Mouse (Mus musculus) heart, embryonic 15.5 days (tissue): ENCODE results near the gene Spdef. TPM values are rescaled to one million over a fixed set of nuclear protein-coding genes. Genes with fewer than 3 reads are reported as not detected.
A peak's percentile ranks its signal among the peaks of the same experiment; 100 is the strongest.

Source experiments
- ATAC-seq: fragments of 200-750 bp; cut with Nextera tagmentation; replicated peaks from 2 replicates; pipeline ENCODE4 v1.8.0; 2017; ENCODE audit warnings: low read depth, moderate TSS enrichment; ENCODE audit not compliant: insufficient number of reproducible peaks, insufficient read depth, low FRiP score
- H3K27ac ChIP-seq: fragments of 300-500 bp; sonication (generic); 2 replicates; pipeline ENCODE4 v1.5.1; 2015; ENCODE audit warnings: mild to moderate bottlenecking, inconsistent platforms
- H3K27me3 ChIP-seq: fragments of 300-500 bp; sonication (generic); 2 replicates; pipeline ENCODE4 v1.6.1; 2015; ENCODE audit warnings: inconsistent platforms
- H3K36me3 ChIP-seq: fragments of 300-500 bp; sonication (generic); 2 replicates; pipeline ENCODE4 v1.6.1; 2015; ENCODE audit warnings: mild to moderate bottlenecking, inconsistent platforms
- H3K4me1 ChIP-seq: fragments of 300-500 bp; sonication (generic); replicated peaks from 2 replicates; pipeline ENCODE4 v1.6.1; 2015; ENCODE audit warnings: inconsistent platforms
- H3K4me2 ChIP-seq: fragments of 300-500 bp; sonication (generic); 2 replicates; pipeline ENCODE4 v1.6.1; 2015; ENCODE audit warnings: inconsistent platforms, mild to moderate bottlenecking, moderate library complexity
- H3K4me3 ChIP-seq: fragments of 300-500 bp; sonication (generic); 2 replicates; pipeline ENCODE4 v1.5.1; 2015; ENCODE audit warnings: mild to moderate bottlenecking, inconsistent platforms
- H3K9ac ChIP-seq: fragments of 300-500 bp; sonication (generic); 2 replicates; pipeline ENCODE4 v1.6.1; 2015; ENCODE audit warnings: mild to moderate bottlenecking, inconsistent platforms
- H3K9me3 ChIP-seq: fragments of 300-500 bp; sonication (generic); replicated peaks from 2 replicates; pipeline ENCODE4 v1.6.1; 2016; ENCODE audit warnings: inconsistent platforms
- WGBS: fragments of 180-500 bp; shearing (Covaris S2); methylation state at CpG from one replicate; pipeline ENCODE4 v1.1.7; 2015; ENCODE audit warnings: mixed read lengths; 5-methylcytosine and 5-hydroxymethylcytosine counted together
- polyA plus RNA-seq: library from polyadenylated mRNA; unstranded; fragments of >200 nt; fragmentation: Nextera tagmentation; extraction: Ambion mirVana; gene quantifications from 2 replicates; pipeline ENCODE4 v1.2.1, GENCODE M21; 2015

Spdef gene
- polyA plus RNA-seq: 0.25 and 0.28 TPM in 2 replicates

- no peak within 1 kb of the TSS for H3K27ac ChIP-seq
- no peak within 1 kb of the TSS for H3K4me3 ChIP-seq
- no peak within 1 kb of the TSS for H3K9ac ChIP-seq
- peaks cover 29% of the 10 kb centered on the region for H3K27me3 ChIP-seq
- ATAC-seq: no peak
- H3K4me2 ChIP-seq: no peak within 1 kb of the TSS
- 74% methylated on average over 10 of the region's 10 CpGs for whole genome bisulfite sequencing
- H3K4me1 ChIP-seq: no peaks in the 10 kb centered on the region; the same call in 1 of the 2 replicates
- no peaks in the 10 kb centered on the region for H3K36me3 ChIP-seq
- no peaks in the 10 kb centered on the region for H3K9me3 ChIP-seq
Observed at GRCm38 (mm10) chr17:27728770-27729169, at the start of gene Spdef. TSS of gene Spdef (minus strand) at chr17:27728955.

DNA sequence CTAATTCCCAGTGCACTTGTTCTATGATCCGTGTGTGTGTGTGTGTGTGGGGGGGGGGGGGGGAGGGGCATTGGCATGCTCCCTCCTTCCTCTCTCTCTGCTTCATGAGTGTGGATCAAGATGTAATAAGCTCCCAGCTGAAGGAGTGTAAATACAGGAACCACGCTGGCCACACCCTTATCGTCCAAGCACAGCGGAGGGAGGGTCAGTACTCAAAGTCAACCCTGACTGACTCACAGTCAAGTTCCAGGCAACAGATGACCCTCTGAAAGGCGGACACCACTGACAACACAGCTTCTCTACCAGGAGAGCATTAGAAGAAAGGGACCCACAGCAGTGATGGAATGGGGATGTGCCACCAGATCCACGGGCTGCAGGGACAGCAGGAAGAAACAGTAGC lies 49.1 kb upstream of the Spdef start:
- H3K27ac ChIP-seq: no peak overlapping the region
- no peak overlapping the region for H3K4me2 ChIP-seq
- H3K27me3 ChIP-seq: no peaks in the 10 kb centered on the region
- WGBS: 65% methylated on average over 6 of the region's 6 CpGs
- no peak overlapping the region for H3K4me3 ChIP-seq
- H3K36me3 ChIP-seq: no peaks in the 10 kb centered on the region
- no peaks in the 10 kb centered on the region for H3K9me3 ChIP-seq
- H3K4me1 ChIP-seq: peaks cover 18% of the 10 kb centered on the region
- H3K9ac ChIP-seq: no peak overlapping the region
- no peak for ATAC-seq

DNA sequence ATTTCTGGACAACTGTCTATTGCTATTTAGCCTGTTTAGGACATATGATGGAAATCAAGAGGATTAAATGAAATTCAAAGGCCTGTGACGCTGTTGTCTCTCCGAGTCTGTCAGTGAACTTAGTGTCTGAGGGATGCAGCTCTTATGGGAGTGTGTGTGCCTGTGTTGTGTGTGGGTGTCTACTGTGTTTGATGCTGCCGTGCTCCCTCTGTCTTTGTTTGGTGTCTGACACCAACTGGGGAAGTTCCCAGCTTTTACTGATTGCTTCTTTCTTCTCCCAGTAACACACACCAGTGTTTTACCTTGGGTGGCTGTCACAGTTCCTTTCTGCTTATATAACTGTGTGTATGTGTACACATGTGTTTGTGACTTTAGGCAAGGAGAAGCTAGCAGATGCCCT lies 45.4 kb upstream of the Spdef start:
- WGBS: 80% methylated on average over 3 of the region's 3 CpGs

GRCm38 (mm10) chr17:27771616-27772015 lies 42.9 kb upstream of the Spdef start:
- H3K36me3 ChIP-seq: peaks cover 5% of the 10 kb centered on the region; the same call in 1 of the 2 replicates
- H3K4me1 ChIP-seq: peaks cover 10% of the 10 kb centered on the region; the same call in 1 of the 2 replicates
- H3K27ac ChIP-seq: no peak overlapping the region
- H3K9ac ChIP-seq: no peak overlapping the region
- H3K4me3 ChIP-seq: no peak overlapping the region
- no peaks in the 10 kb centered on the region for H3K27me3 ChIP-seq
- no peaks in the 10 kb centered on the region for H3K9me3 ChIP-seq
- WGBS: 78% methylated on average over 6 of the region's 6 CpGs
- ATAC-seq: no peak
- H3K4me2 ChIP-seq: no peak overlapping the region

More for the DNA sequence above, 45.4 kb upstream of the Spdef start:
- ATAC-seq: no peak
- peaks cover 17% of the 10 kb centered on the region for H3K4me1 ChIP-seq
- H3K9me3 ChIP-seq: no peaks in the 10 kb centered on the region
- H3K27ac ChIP-seq: no peak overlapping the region
- H3K36me3 ChIP-seq: no peaks in the 10 kb centered on the region
- H3K27me3 ChIP-seq: no peaks in the 10 kb centered on the region
- H3K9ac ChIP-seq: no peak overlapping the region
- H3K4me3 ChIP-seq: no peak overlapping the region
- no peak overlapping the region for H3K4me2 ChIP-seq

GRCm38 (mm10) chr17:27768817-27769542 lies 40.2 kb upstream of the Spdef start:
- no peak overlapping the region for H3K27ac ChIP-seq
- H3K4me2 ChIP-seq: no peak overlapping the region
- peak; percentile 65; the same call in 1 of the 2 replicates for ATAC-seq
- H3K4me3 ChIP-seq: no peak overlapping the region
- no peak overlapping the region for H3K9ac ChIP-seq
- WGBS: 68% methylated on average over 8 of the region's 8 CpGs
- H3K4me1 ChIP-seq: peaks cover 10% of the 10 kb centered on the region; the same call in 1 of the 2 replicates
- peaks cover 26% of the 10 kb centered on the region for H3K36me3 ChIP-seq
- no peaks in the 10 kb centered on the region for H3K27me3 ChIP-seq
- H3K9me3 ChIP-seq: no peaks in the 10 kb centered on the region

DNA sequence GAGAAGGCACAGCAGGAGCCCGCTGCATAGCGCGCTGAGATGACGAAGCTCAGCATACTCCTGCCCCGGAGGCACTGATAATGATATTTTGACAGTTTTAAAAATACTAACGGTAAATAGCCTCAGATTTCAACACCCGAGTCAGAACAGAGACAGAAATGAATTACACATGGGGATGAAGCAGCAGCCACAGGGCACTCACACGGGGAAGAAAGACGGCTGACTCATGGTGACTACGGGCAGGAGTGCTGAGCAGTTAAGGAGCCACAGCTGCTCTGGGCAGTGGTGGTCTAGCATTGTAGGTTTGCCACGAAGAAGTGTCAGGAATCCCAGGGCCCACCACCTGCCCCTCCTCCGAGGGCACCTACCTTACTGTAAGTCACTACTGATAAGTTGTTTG lies 38.8 kb upstream of the Spdef start:
- 72% methylated on average over 12 of the region's 12 CpGs for WGBS
- Histone ChIP-seq H3K4me1 (0 out of 2 replicates have a peak, but pooled peaks cover 5% of the 10 kb centered on the region), H3K9ac (no peak overlapping the region), H3K27me3 (no peaks in the 10 kb centered on the region), H3K4me3 (no peak overlapping the region), H3K9me3 (no peaks in the 10 kb centered on the region), H3K4me2 (no peak overlapping the region), H3K36me3 (peaks cover 26% of the 10 kb centered on the region), H3K27ac (no peak overlapping the region)
- ATAC-seq: no peak

DNA sequence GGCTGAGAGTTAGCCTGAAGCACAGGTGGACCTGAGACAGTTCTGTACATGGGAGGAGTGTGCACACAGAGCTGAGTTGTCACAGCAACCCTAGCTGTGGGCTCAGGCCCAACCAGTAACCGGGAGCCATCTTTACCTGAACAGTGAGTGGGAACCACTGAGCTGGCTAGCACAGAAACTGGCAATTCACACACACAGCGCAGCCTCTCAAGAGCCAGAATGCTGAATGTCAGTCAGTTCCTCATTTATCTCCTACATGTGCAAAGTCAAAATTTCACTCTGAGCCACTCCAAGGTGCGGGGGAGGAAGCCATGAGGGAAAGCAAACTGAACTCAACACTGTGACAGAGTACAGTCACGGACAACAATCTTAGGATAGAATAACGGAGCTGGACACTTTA lies 38.4 kb upstream of the Spdef start:
- H3K36me3 ChIP-seq: peaks cover 26% of the 10 kb centered on the region
- H3K27me3 ChIP-seq: no peaks in the 10 kb centered on the region
- no peak for ATAC-seq
- WGBS: 75% methylated on average over 5 of the region's 5 CpGs
- no peak overlapping the region for H3K27ac ChIP-seq
- 0 out of 2 replicates have a peak, but pooled peaks cover 5% of the 10 kb centered on the region for H3K4me1 ChIP-seq
- H3K9ac ChIP-seq: no peak overlapping the region
- H3K4me2 ChIP-seq: no peak overlapping the region
- H3K9me3 ChIP-seq: no peaks in the 10 kb centered on the region
- no peak overlapping the region for H3K4me3 ChIP-seq

DNA sequence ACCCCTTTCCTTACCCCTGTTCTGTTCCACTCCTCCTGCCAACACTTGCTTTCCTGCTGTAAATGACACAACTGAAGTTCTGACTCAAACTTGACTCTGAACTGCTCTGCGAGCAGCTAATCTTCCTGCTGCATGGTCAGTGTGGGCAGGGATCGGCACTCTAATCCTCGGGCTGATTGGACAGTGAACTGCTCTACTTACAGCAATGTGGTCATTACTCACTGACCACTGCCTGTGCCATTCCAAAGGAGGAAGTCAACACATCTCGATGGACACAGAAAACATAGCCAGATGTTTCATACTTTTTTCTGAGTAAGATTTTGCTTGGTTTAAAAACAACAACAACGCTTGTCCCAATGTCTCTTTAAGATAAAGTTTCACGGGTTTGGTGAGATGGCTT lies 36.3 kb upstream of the Spdef start:
- ATAC-seq: no peak
- H3K4me1 ChIP-seq: peaks cover 10% of the 10 kb centered on the region
- no peaks in the 10 kb centered on the region for H3K9me3 ChIP-seq
- peaks cover 26% of the 10 kb centered on the region for H3K36me3 ChIP-seq
- H3K4me3 ChIP-seq: no peak overlapping the region
- H3K27me3 ChIP-seq: no peaks in the 10 kb centered on the region
- H3K9ac ChIP-seq: no peak overlapping the region
- no peak overlapping the region for H3K4me2 ChIP-seq
- no peak overlapping the region for H3K27ac ChIP-seq
- WGBS: 93% methylated on average over 6 of the region's 6 CpGs

GRCm38 (mm10) chr17:27764453-27764852 lies 35.7 kb upstream of the Spdef start:
- 100% methylated on average over 2 of the region's 2 CpGs for WGBS
- ATAC-seq: no peak
- peaks cover 26% of the 10 kb centered on the region for H3K36me3 ChIP-seq
- H3K9me3 ChIP-seq: no peaks in the 10 kb centered on the region
- no peaks in the 10 kb centered on the region for H3K27me3 ChIP-seq
- no peak overlapping the region for H3K9ac ChIP-seq
- peaks cover 5% of the 10 kb centered on the region for H3K4me1 ChIP-seq
- no peak overlapping the region for H3K4me3 ChIP-seq
- H3K4me2 ChIP-seq: no peak overlapping the region
- H3K27ac ChIP-seq: no peak overlapping the region

DNA sequence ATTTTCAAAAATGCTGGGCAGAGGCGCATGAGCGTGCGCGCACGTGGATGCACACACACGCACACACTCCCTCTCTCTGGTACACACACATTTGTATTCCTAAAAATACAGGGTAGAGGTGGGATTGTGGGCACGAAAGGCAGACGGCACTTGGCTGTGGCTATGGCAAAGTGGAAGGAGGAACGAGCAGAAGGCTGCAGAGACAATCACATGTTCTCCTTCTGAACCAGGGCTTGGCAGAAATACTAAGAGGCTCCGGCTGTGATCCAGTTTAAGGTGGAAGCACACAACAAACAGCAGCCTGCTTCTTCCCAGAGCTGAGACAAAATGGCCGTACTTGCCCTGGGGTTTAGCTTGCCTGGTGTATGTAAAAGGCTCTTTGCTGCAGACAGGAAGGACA lies 34.1 kb upstream of the Spdef start:
- WGBS: 93% methylated on average over 11 of the region's 11 CpGs
- H3K27ac ChIP-seq: no peak overlapping the region
- no peak overlapping the region for H3K4me2 ChIP-seq
- H3K4me1 ChIP-seq: peaks cover 5% of the 10 kb centered on the region
- H3K27me3 ChIP-seq: no peaks in the 10 kb centered on the region
- no peak overlapping the region for H3K4me3 ChIP-seq
- H3K9ac ChIP-seq: no peak overlapping the region
- peaks cover 26% of the 10 kb centered on the region for H3K36me3 ChIP-seq
- H3K9me3 ChIP-seq: no peaks in the 10 kb centered on the region
- no peak for ATAC-seq

GRCm38 (mm10) chr17:27761639-27762336 lies 33.0 kb upstream of the Spdef start:
- H3K4me3 ChIP-seq: no peak overlapping the region
- WGBS: 34% methylated on average over 9 of the region's 9 CpGs
- H3K27ac ChIP-seq: no peak overlapping the region
- no peaks in the 10 kb centered on the region for H3K9me3 ChIP-seq
- H3K4me1 ChIP-seq: peaks cover 5% of the 10 kb centered on the region
- H3K9ac ChIP-seq: no peak overlapping the region
- no peaks in the 10 kb centered on the region for H3K27me3 ChIP-seq
- peak; percentile 80 for ATAC-seq
- H3K4me2 ChIP-seq: no peak overlapping the region
- peaks cover 23% of the 10 kb centered on the region for H3K36me3 ChIP-seq
